Mouse (Mus musculus) forebrain, embryonic 15.5 days (tissue): Measurements from ENCODE around the gene Nol4l. TPM values are rescaled to one million over a fixed set of nuclear protein-coding genes. Genes with fewer than 3 reads are reported as not detected.

Source experiments
- ATAC-seq: fragments of 200-750 bp; cut with Nextera tagmentation; replicated peaks from 2 replicates; pipeline ENCODE4 v1.8.0; 2017; ENCODE audit warnings: mild to moderate bottlenecking, moderate TSS enrichment, moderate library complexity
- H3K27ac ChIP-seq: fragments of 300-500 bp; sonication (generic); replicated peaks from 2 replicates; pipeline ENCODE4 v1.5.1; 2015; ENCODE audit warnings: mild to moderate bottlenecking, inconsistent platforms
- H3K27me3 ChIP-seq: fragments of 300-500 bp; sonication (generic); 2 replicates; pipeline ENCODE4 v1.6.1; 2015; ENCODE audit warnings: inconsistent platforms
- H3K36me3 ChIP-seq: fragments of 300-500 bp; sonication (generic); 2 replicates; pipeline ENCODE4 v1.6.1; 2015; ENCODE audit warnings: mild to moderate bottlenecking, inconsistent platforms
- H3K4me1 ChIP-seq: fragments of 300-500 bp; sonication (generic); 2 replicates; pipeline ENCODE4 v1.6.1; 2015; ENCODE audit warnings: inconsistent platforms
- H3K4me2 ChIP-seq: fragments of 300-500 bp; sonication (generic); replicated peaks from 2 replicates; pipeline ENCODE4 v1.6.1; 2015; ENCODE audit warnings: mild to moderate bottlenecking, inconsistent platforms
- H3K4me3 ChIP-seq: fragments of 300-500 bp; sonication (generic); 2 replicates; pipeline ENCODE4 v1.5.1; 2015; ENCODE audit warnings: mild to moderate bottlenecking, inconsistent platforms
- H3K9ac ChIP-seq: fragments of 300-500 bp; sonication (generic); replicated peaks from 2 replicates; pipeline ENCODE4 v1.6.1; 2015; ENCODE audit warnings: mild to moderate bottlenecking, inconsistent platforms
- H3K9me3 ChIP-seq: fragments of 300-500 bp; sonication (generic); 2 replicates; pipeline ENCODE4 v1.6.1; 2016; ENCODE audit warnings: inconsistent platforms
- WGBS: fragments of 180-500 bp; shearing (Covaris S2); methylation state at CpG from one replicate; pipeline ENCODE4 v1.1.7; 2015; ENCODE audit warnings: mixed read lengths; 5-methylcytosine and 5-hydroxymethylcytosine counted together
- polyA plus RNA-seq: library from polyadenylated mRNA; unstranded; fragments of >200 nt; fragmentation: Nextera tagmentation; extraction: Ambion mirVana; gene quantifications from 2 replicates; pipeline ENCODE4 v1.2.1, GENCODE M21; 2015

Gene Nol4l
- polyA plus RNA-seq, 1 experiment from 2014 or later, result 44.8 TPM

GRCm38 (mm10) chr2:153490940-153491339, 38.8 kb downstream of the Nol4l start:
- H3K36me3 ChIP-seq, result no peaks in the 10 kb centered on the region
- no peak overlapping the region for H3K9ac ChIP-seq
- H3K4me1 ChIP-seq, result peaks cover 44% of the 10 kb centered on the region
- WGBS, result 22% methylated on average over 5 of the region's 5 CpGs
- no peaks in the 10 kb centered on the region for H3K9me3 ChIP-seq
- H3K4me2 ChIP-seq, result no peak overlapping the region
- H3K27me3 ChIP-seq, result no peaks in the 10 kb centered on the region
- H3K27ac ChIP-seq, result peak overlapping the region; percentile 95
- H3K4me3 ChIP-seq, result no peak overlapping the region
- ATAC-seq, result no peak

DNA sequence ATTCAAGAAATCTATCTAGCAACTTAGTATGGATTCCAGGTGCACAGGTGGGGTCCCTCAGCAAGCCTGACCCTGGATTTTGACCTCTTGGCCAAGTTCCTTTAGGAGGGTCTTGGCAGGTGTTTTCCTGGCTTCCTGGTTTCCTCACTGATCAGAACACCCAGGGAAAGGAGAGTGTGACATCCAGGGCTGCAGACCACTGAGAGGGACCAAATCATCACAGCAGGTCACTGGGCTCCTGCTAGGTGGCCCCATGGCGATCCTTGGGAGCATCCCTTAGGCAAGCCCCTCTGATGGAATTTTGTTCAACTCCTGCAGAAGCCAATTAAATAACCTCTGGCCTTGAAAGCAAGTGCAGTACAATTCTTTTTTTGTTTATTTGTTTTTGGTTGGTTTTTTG, 39.7 kb downstream of the Nol4l start:
- Histone ChIP-seq H3K4me3 (no peak overlapping the region), H3K36me3 (no peaks in the 10 kb centered on the region)
- no peak for ATAC-seq

DNA sequence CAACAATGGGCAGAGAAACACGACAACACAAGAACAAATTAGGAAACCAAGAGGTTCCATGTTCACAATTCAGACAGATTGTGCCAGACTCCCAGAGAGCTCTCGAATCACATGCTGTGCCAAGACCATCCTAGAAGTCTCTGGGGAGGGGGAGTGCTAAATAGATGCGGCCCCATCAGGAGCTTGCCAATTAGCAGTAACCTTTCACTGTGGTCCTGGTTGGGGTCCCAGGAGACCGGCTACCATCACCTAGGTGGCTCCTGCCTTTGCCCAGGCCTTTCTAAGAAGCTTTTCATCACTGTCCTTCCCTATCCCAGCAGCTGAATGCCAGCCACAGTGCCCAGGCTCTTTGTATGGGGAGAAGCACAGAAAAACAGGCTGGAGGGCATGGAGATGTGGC, 45.7 kb downstream of the Nol4l start:
- peak; percentile 64 for ATAC-seq
- 24% methylated on average over 4 of the region's 4 CpGs for WGBS
- Histone ChIP-seq H3K4me2 (peak overlapping the region; percentile 35; the same call in 1 of the 2 replicates), H3K36me3 (no peaks in the 10 kb centered on the region), H3K9ac (peak overlapping the region; percentile 35; the same call in 1 of the 2 replicates), H3K27me3 (no peaks in the 10 kb centered on the region), H3K4me1 (peaks cover 34% of the 10 kb centered on the region), H3K4me3 (no peak overlapping the region), H3K9me3 (no peaks in the 10 kb centered on the region), H3K27ac (peak overlapping the region; percentile 98)

More for the DNA sequence above, 39.7 kb downstream of the Nol4l start:
- Histone ChIP-seq H3K9ac (no peak overlapping the region), H3K27me3 (no peaks in the 10 kb centered on the region), H3K4me2 (no peak overlapping the region), H3K27ac (no peak overlapping the region), H3K4me1 (peaks cover 42% of the 10 kb centered on the region), H3K9me3 (no peaks in the 10 kb centered on the region)
- WGBS, result 76% methylated on average over 1 of the region's 1 CpGs

GRCm38 (mm10) chr2:153483118-153483983, 46.4 kb downstream of the Nol4l start:
- Histone ChIP-seq H3K9me3 (no peaks in the 10 kb centered on the region), H3K4me2 (peak overlapping the region; percentile 35), H3K27me3 (no peaks in the 10 kb centered on the region), H3K9ac (peak overlapping the region; percentile 35), H3K4me1 (peaks cover 34% of the 10 kb centered on the region), H3K36me3 (no peaks in the 10 kb centered on the region), H3K4me3 (0 out of 2 replicates have a peak overlapping the region, but pooled peaks have one; percentile 3), H3K27ac (peak overlapping the region; percentile 98)
- 5% methylated on average over 20 of the region's 20 CpGs for WGBS
- peak; percentile 77 for ATAC-seq

GRCm38 (mm10) chr2:153481861-153482120, 48.0 kb downstream of the Nol4l start:
- WGBS, result 57% methylated on average over 2 of the region's 2 CpGs
- no peaks in the 10 kb centered on the region for H3K36me3 ChIP-seq
- H3K9ac ChIP-seq, result no peak overlapping the region
- H3K9me3 ChIP-seq, result no peaks in the 10 kb centered on the region
- no peak overlapping the region for H3K4me2 ChIP-seq
- H3K27ac ChIP-seq, result no peak overlapping the region
- H3K27me3 ChIP-seq, result no peaks in the 10 kb centered on the region
- H3K4me1 ChIP-seq, result peaks cover 34% of the 10 kb centered on the region
- ATAC-seq, result no peak
- H3K4me3 ChIP-seq, result no peak overlapping the region

- 68% methylated on average over 7 of the region's 7 CpGs for WGBS
- Histone ChIP-seq H3K4me1 (peaks cover 34% of the 10 kb centered on the region), H3K27ac (no peak overlapping the region), H3K4me2 (no peak overlapping the region), H3K9me3 (no peaks in the 10 kb centered on the region), H3K27me3 (no peaks in the 10 kb centered on the region), H3K4me3 (no peak overlapping the region), H3K9ac (no peak overlapping the region), H3K36me3 (no peaks in the 10 kb centered on the region)
- ATAC-seq, result no peak
These were observed 48.5 kb downstream of the Nol4l start for GRCm38 (mm10) chr2:153481108-153481860.

DNA sequence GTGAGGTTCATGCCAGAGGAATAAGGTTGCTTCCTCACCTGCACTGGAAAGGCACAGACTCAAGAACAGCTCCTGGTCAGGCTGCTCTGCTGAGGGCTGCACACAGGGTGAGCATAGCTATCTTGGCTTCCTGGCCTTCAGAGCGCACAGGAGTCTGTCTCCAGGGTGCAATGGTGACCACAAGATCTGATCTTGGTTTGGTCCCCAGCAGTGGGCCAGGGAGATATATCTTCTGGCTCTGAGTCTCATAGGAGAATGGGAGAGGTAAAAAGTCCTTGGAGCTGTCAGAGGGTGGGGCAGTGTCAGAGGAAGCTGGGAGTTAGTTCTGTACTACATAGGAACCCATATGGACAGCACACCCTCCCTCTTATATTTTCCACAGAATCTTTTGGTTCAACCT, 50.3 kb downstream of the Nol4l start:
- Histone ChIP-seq H3K36me3 (no peaks in the 10 kb centered on the region), H3K4me2 (no peak overlapping the region), H3K27ac (no peak overlapping the region), H3K4me3 (no peak overlapping the region), H3K27me3 (no peaks in the 10 kb centered on the region), H3K9me3 (no peaks in the 10 kb centered on the region), H3K4me1 (peaks cover 44% of the 10 kb centered on the region), H3K9ac (no peak overlapping the region)
- no peak for ATAC-seq
- 91% methylated on average over 1 of the region's 1 CpGs for WGBS

DNA sequence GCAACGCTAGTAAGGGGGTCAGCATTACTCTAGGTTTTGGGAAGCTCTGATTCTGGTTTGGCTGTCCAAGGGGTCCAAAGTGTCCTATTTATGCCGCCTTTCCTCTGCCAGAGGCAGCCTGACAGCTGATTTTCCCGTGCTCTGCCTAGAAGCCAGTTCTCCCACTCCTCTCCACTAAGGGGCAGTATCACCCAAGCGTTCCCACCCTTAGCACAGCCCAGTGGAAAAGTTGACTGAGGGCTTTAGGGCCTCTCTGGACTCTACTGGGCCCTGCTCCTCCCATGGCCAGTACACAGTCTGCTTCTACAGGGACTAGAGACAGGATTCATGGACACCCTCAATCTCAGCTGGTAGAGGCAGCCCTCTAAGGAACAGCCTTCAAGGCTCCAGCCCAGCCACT, 51.2 kb downstream of the Nol4l start:
- ATAC-seq, result peak; percentile 51
- Histone ChIP-seq H3K4me3 (no peak overlapping the region), H3K27ac (no peak overlapping the region), H3K9ac (no peak overlapping the region), H3K4me2 (no peak overlapping the region), H3K36me3 (no peaks in the 10 kb centered on the region), H3K9me3 (no peaks in the 10 kb centered on the region), H3K4me1 (peaks cover 35% of the 10 kb centered on the region), H3K27me3 (no peaks in the 10 kb centered on the region)
- WGBS, result 6% methylated on average over 4 of the region's 4 CpGs

GRCm38 (mm10) chr2:153475114-153476112, 54.4 kb downstream of the Nol4l start:
- H3K4me3 ChIP-seq, result no peak overlapping the region
- no peak for ATAC-seq
- H3K27ac ChIP-seq, result peak overlapping the region; percentile 42
- H3K27me3 ChIP-seq, result no peaks in the 10 kb centered on the region
- no peak overlapping the region for H3K4me2 ChIP-seq
- H3K4me1 ChIP-seq, result peaks cover 19% of the 10 kb centered on the region
- no peaks in the 10 kb centered on the region for H3K36me3 ChIP-seq
- 34% methylated on average over 4 of the region's 4 CpGs for WGBS
- H3K9ac ChIP-seq, result 0 out of 2 replicates have a peak overlapping the region, but pooled peaks have one; percentile 12
- no peaks in the 10 kb centered on the region for H3K9me3 ChIP-seq

- Histone ChIP-seq H3K9me3 (no peaks in the 10 kb centered on the region), H3K4me2 (no peak overlapping the region), H3K4me1 (peaks cover 27% of the 10 kb centered on the region), H3K27me3 (no peaks in the 10 kb centered on the region), H3K36me3 (no peaks in the 10 kb centered on the region), H3K4me3 (no peak overlapping the region), H3K27ac (peak overlapping the region; percentile 23; the same call in 1 of the 2 replicates), H3K9ac (no peak overlapping the region)
- ATAC-seq, result peak; percentile 29; the same call in 1 of the 2 replicates
- 29% methylated on average over 3 of the region's 3 CpGs for WGBS
These were observed 58.8 kb downstream of the Nol4l start for GRCm38 (mm10) chr2:153470983-153471382.

- no peak overlapping the region for H3K4me2 ChIP-seq
- no peaks in the 10 kb centered on the region for H3K27me3 ChIP-seq
- 0 out of 2 replicates have a peak, but pooled peaks have one; percentile 53 for ATAC-seq
- WGBS, result 50% methylated on average over 4 of the region's 4 CpGs
- H3K4me3 ChIP-seq, result no peak overlapping the region
- H3K36me3 ChIP-seq, result no peaks in the 10 kb centered on the region
- H3K9me3 ChIP-seq, result no peaks in the 10 kb centered on the region
- 0 out of 2 replicates have a peak overlapping the region, but pooled peaks have one; percentile 17 for H3K27ac ChIP-seq
- H3K9ac ChIP-seq, result no peak overlapping the region
- peaks cover 15% of the 10 kb centered on the region for H3K4me1 ChIP-seq
These were observed 60.0 kb downstream of the Nol4l start for GRCm38 (mm10) chr2:153469764-153470163.
